Mouse (Mus musculus): ENCODE measurements around the gene Stx8. TPM values are rescaled to one million over a fixed set of nuclear protein-coding genes. Genes with fewer than 3 reads are reported as not detected.

The Stx8 gene
- polyA plus RNA-seq, 1 experiment from 2014 or later: 59.2 TPM

DNA sequence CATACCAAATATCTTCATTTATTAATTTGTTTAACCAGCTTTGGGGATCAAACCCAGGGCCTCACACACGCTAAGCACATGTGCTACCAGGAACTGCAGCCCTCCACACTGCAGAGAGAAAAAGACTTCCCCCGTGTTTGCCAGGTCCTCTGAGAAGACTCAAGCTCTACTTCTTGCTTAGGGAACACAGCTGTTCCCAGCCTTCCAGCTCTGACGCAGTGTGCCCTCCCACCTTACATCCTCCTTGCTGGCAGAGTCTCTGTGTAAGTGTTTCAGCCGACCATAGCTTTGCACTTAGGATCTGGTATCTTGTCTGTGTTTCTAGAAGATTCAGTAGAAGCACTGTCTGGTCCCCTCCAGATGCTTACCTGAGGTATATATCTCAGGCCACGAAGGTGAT lies 224.9 kb downstream of the Stx8 start:
- Histone ChIP-seq H3K4me1 (ENCODE audit: control insufficient read depth, insufficient read depth, low read length) (peaks cover 24% of the 10 kb centered on the region), H3K27me3 (ENCODE audit: control insufficient read depth, insufficient read depth, low read length) (no peaks in the 10 kb centered on the region), H3K27ac (ENCODE audit: low read depth, low read length) (no peak overlapping the region), H3K4me2 (no peak overlapping the region), H3K9me3 (replicated peaks; ENCODE audit: control insufficient read depth, low read length) (no peaks in the 10 kb centered on the region), H3K36me3 (ENCODE audit: control insufficient read depth, insufficient read depth, low read length) (no peaks in the 10 kb centered on the region), H3K9ac (ENCODE audit: low read depth, low read length) (no peak overlapping the region), H3K4me3 (ENCODE audit: low read depth, low read length) (no peak overlapping the region)
- WGBS (ENCODE audit: insufficient replicate concordance): 70% methylated on average over 5 of the region's 5 CpGs
- no peak for ATAC-seq (replicated peaks; ENCODE audit: insufficient number of reproducible peaks, low FRiP score, low TSS enrichment)

DNA sequence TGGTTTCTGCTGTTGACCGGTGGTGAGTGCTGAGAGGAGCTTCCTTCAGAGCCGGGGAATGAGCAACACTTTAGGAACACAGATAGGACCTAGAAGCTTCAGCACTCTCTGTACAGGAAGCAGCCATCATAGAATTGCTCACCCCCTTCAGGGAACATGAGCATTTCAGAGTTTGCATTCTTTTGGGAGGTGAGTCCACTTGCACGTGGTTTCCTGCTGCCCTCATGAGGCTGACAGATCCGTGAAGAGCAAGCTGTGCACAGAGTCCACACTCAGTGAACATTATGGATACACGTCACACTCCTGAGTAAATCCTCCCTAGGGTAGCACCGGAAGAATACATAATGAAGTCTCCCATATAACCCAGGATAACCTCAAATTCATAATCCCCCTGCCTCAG lies 229.2 kb downstream of the Stx8 start:
- Histone ChIP-seq H3K4me2 (no peak overlapping the region), H3K36me3 (ENCODE audit: control insufficient read depth, insufficient read depth, low read length) (no peaks in the 10 kb centered on the region), H3K4me3 (ENCODE audit: low read depth, low read length) (no peak overlapping the region), H3K4me1 (ENCODE audit: control insufficient read depth, insufficient read depth, low read length) (peaks cover 25% of the 10 kb centered on the region), H3K27ac (ENCODE audit: low read depth, low read length) (no peak overlapping the region; the same call in 1 of the 2 replicates), H3K27me3 (ENCODE audit: control insufficient read depth, insufficient read depth, low read length) (no peaks in the 10 kb centered on the region), H3K9me3 (replicated peaks; ENCODE audit: control insufficient read depth, low read length) (no peaks in the 10 kb centered on the region), H3K9ac (ENCODE audit: low read depth, low read length) (no peak overlapping the region)
- ATAC-seq (replicated peaks; ENCODE audit: insufficient number of reproducible peaks, low FRiP score, low TSS enrichment): no peak
- WGBS (ENCODE audit: insufficient replicate concordance): 44% methylated on average over 6 of the region's 6 CpGs

DNA sequence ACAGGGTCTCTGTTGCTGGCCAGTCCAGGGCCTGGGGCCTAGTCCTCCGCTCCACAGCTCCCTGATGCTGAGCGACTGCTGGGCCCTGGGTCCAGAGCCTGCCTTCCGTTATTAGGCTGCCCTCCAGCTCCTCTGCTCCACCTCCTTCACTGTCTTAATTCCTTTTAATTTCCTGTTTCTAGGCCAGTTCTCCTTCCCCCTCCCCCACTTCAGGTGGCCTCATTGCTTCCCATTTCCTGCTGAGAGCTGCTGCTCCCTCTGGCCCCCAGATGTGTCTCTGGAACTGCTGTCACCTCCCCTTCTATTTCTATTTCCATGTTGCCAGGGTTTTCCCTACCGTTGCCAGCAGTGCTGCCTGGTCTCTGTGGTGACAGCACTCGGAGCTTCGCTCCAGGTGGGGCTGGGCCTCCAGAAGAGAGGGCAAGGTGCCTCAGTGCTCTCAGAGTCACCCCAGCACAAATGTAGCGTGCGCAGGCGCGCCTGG lies 229.7 kb downstream of the Stx8 start:
- H3K9ac ChIP-seq (ENCODE audit: low read depth, low read length): peak overlapping the region; percentile 43

DNA sequence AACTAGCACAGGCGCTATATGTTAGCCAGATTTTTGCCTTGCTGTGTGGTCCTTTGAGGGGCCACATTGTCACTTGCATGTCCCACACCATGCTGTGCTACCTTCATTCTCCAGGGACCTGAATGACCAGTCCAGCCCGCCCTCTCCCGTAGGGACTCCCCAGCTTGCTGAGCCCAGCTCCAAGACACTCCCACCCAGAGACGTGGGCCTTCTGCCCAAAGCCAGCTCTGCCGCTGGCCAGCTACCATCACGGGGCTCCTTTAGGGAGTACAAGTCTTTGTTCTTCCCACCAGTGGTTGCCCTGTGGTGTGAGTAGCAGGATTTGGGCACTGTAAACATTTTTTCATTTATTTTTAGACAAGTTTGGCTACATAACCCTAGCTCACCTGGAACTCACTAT lies 230.6 kb downstream of the Stx8 start:
- Histone ChIP-seq H3K4me3 (ENCODE audit: low read depth, low read length) (no peak overlapping the region), H3K27ac (ENCODE audit: low read depth, low read length) (no peak overlapping the region), H3K4me1 (ENCODE audit: control insufficient read depth, insufficient read depth, low read length) (peaks cover 28% of the 10 kb centered on the region), H3K27me3 (ENCODE audit: control insufficient read depth, insufficient read depth, low read length) (no peaks in the 10 kb centered on the region), H3K9me3 (replicated peaks; ENCODE audit: control insufficient read depth, low read length) (no peaks in the 10 kb centered on the region), H3K9ac (ENCODE audit: low read depth, low read length) (no peak overlapping the region), H3K4me2 (no peak overlapping the region), H3K36me3 (ENCODE audit: control insufficient read depth, insufficient read depth, low read length) (no peaks in the 10 kb centered on the region)
- WGBS (ENCODE audit: insufficient replicate concordance): 74% methylated on average over 6 of the region's 6 CpGs
- no peak for ATAC-seq (replicated peaks; ENCODE audit: insufficient number of reproducible peaks, low FRiP score, low TSS enrichment)

More for the DNA sequence above, 229.7 kb downstream of the Stx8 start:
- H3K9me3 ChIP-seq (replicated peaks; ENCODE audit: control insufficient read depth, low read length): no peaks in the 10 kb centered on the region
- no peak for ATAC-seq (replicated peaks; ENCODE audit: insufficient number of reproducible peaks, low FRiP score, low TSS enrichment)
- H3K36me3 ChIP-seq (ENCODE audit: control insufficient read depth, insufficient read depth, low read length): no peaks in the 10 kb centered on the region
- peaks cover 28% of the 10 kb centered on the region for H3K4me1 ChIP-seq (ENCODE audit: control insufficient read depth, insufficient read depth, low read length)
- H3K27ac ChIP-seq (ENCODE audit: low read depth, low read length): peak overlapping the region; percentile 24; the same call in 1 of the 2 replicates
- no peaks in the 10 kb centered on the region for H3K27me3 ChIP-seq (ENCODE audit: control insufficient read depth, insufficient read depth, low read length)
- no peak overlapping the region for H3K4me2 ChIP-seq
- WGBS (ENCODE audit: insufficient replicate concordance): 47% methylated on average over 10 of the region's 10 CpGs
- no peak overlapping the region for H3K4me3 ChIP-seq (ENCODE audit: low read depth, low read length)

DNA sequence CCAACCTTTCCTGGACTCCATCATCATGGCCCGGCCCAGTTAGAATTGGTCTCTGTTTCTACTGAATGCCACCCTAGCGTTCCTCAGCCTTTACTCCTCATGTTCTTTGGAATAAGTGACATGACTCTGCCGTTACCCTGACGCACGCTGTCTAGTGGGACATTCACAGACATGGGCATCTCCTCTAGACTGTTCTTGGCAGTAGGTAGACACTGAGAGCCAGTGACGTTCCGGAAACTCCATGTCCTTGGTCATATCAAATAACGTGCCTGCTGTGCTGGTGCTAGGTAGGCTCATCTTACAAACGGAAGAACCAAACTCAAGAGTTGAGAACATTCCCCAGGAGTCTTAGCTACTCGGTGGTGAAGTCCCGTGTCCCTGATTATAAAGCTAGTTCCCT lies 231.5 kb downstream of the Stx8 start:
- no peak overlapping the region for H3K27ac ChIP-seq (ENCODE audit: low read depth, low read length)
- H3K27me3 ChIP-seq (ENCODE audit: control insufficient read depth, insufficient read depth, low read length): no peaks in the 10 kb centered on the region
- H3K4me3 ChIP-seq (ENCODE audit: low read depth, low read length): no peak overlapping the region
- WGBS (ENCODE audit: insufficient replicate concordance): 83% methylated on average over 11 of the region's 11 CpGs
- ATAC-seq (replicated peaks; ENCODE audit: insufficient number of reproducible peaks, low FRiP score, low TSS enrichment): no peak
- no peak overlapping the region for H3K9ac ChIP-seq (ENCODE audit: low read depth, low read length)
- no peaks in the 10 kb centered on the region for H3K9me3 ChIP-seq (replicated peaks; ENCODE audit: control insufficient read depth, low read length)
- H3K4me1 ChIP-seq (ENCODE audit: control insufficient read depth, insufficient read depth, low read length): peaks cover 30% of the 10 kb centered on the region
- H3K36me3 ChIP-seq (ENCODE audit: control insufficient read depth, insufficient read depth, low read length): no peaks in the 10 kb centered on the region
- no peak overlapping the region for H3K4me2 ChIP-seq

DNA sequence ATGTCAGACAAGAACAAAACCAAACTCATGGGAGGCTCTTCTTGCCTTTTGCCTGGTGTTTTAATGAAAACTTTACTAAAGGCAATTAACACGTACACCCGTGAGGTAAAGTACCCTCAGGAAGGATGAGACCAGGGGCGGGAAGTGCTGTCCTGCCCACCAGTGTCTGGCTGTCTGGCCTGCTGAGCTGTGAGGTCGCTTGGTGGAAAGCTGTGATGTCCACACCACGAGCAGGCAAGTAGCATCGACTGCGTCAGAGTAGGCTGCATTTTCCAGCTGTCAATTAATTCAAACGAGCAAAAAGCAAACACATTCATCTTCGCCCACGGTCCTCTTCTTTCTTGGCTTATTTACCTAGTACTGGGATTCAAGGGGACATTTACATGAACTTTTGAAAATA lies 232.7 kb downstream of the Stx8 start:
- no peak for ATAC-seq (replicated peaks; ENCODE audit: insufficient number of reproducible peaks, low FRiP score, low TSS enrichment)
- peaks cover 34% of the 10 kb centered on the region for H3K4me1 ChIP-seq (ENCODE audit: control insufficient read depth, insufficient read depth, low read length)
- no peaks in the 10 kb centered on the region for H3K9me3 ChIP-seq (replicated peaks; ENCODE audit: control insufficient read depth, low read length)
- H3K9ac ChIP-seq (ENCODE audit: low read depth, low read length): no peak overlapping the region
- WGBS (ENCODE audit: insufficient replicate concordance): 63% methylated on average over 10 of the region's 10 CpGs
- no peaks in the 10 kb centered on the region for H3K27me3 ChIP-seq (ENCODE audit: control insufficient read depth, insufficient read depth, low read length)
- no peak overlapping the region for H3K4me2 ChIP-seq
- no peaks in the 10 kb centered on the region for H3K36me3 ChIP-seq (ENCODE audit: control insufficient read depth, insufficient read depth, low read length)
- H3K4me3 ChIP-seq (ENCODE audit: low read depth, low read length): no peak overlapping the region
- H3K27ac ChIP-seq (ENCODE audit: low read depth, low read length): no peak overlapping the region

DNA sequence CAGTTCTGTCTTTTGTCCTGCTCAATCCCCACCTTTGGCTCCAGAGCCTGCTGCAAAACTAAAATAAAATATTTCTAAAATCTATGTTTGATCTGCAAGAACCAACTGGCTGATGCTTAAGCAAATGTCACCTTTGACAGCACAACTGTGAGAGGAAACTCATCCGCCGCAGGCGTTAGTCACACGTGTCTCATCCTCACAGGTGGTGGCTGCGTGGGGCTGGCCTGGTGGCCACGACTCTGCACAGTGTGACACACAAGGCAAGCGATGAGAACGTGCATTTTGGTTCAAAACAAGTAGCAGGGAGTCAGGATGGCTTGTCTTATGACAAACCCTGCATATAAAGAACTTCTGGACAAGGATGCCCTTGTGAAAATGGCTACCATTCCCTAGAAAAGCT lies 233.1 kb downstream of the Stx8 start:
- WGBS (ENCODE audit: insufficient replicate concordance): 61% methylated on average over 8 of the region's 8 CpGs
- H3K27ac ChIP-seq (ENCODE audit: low read depth, low read length): no peak overlapping the region
- no peaks in the 10 kb centered on the region for H3K27me3 ChIP-seq (ENCODE audit: control insufficient read depth, insufficient read depth, low read length)
- H3K9ac ChIP-seq (ENCODE audit: low read depth, low read length): no peak overlapping the region
- ATAC-seq (replicated peaks; ENCODE audit: insufficient number of reproducible peaks, low FRiP score, low TSS enrichment): no peak
- H3K36me3 ChIP-seq (ENCODE audit: control insufficient read depth, insufficient read depth, low read length): no peaks in the 10 kb centered on the region
- no peak overlapping the region for H3K4me3 ChIP-seq (ENCODE audit: low read depth, low read length)
- no peak overlapping the region for H3K4me2 ChIP-seq
- H3K4me1 ChIP-seq (ENCODE audit: control insufficient read depth, insufficient read depth, low read length): peaks cover 30% of the 10 kb centered on the region
- no peaks in the 10 kb centered on the region for H3K9me3 ChIP-seq (replicated peaks; ENCODE audit: control insufficient read depth, low read length)

DNA sequence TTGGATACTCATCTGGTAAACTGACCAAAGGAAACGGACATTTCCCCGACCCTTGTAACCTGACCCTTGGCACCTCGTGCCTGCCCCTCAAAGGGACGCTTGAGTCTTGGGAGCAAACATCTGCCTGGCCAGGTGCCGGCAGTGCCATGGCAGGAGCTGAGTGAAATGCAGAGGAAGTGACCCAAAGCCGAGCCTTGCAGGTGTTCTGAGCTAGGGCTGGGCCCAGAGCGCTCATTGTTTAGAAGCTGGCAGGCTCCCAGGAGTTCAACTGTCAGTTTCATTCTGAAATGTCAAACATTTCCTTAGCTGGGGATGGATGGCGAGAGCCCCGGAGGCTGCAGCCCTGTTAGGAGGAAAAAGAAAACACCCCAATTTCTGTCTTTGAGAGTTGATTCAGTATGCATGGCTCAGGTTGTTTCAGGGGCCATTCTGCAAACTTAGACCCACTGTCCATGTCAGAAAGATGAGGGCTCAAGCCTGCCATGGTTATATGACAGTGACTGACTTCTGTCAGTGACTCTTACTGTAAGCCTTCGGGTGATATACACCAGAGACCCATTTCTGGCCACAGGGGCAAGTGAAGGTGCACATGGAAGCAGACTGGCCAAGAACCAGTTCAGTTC lies 233.9 kb downstream of the Stx8 start:
- no peak for ATAC-seq (replicated peaks; ENCODE audit: insufficient number of reproducible peaks, low FRiP score, low TSS enrichment)
- H3K36me3 ChIP-seq (ENCODE audit: control insufficient read depth, insufficient read depth, low read length): no peaks in the 10 kb centered on the region
- H3K4me2 ChIP-seq: no peak overlapping the region
- H3K9ac ChIP-seq (ENCODE audit: low read depth, low read length): no peak overlapping the region
- WGBS (ENCODE audit: insufficient replicate concordance): 35% methylated on average over 10 of the region's 10 CpGs
- H3K4me3 ChIP-seq (ENCODE audit: low read depth, low read length): no peak overlapping the region
- peaks cover 27% of the 10 kb centered on the region for H3K4me1 ChIP-seq (ENCODE audit: control insufficient read depth, insufficient read depth, low read length)
- no peaks in the 10 kb centered on the region for H3K27me3 ChIP-seq (ENCODE audit: control insufficient read depth, insufficient read depth, low read length)
- no peaks in the 10 kb centered on the region for H3K9me3 ChIP-seq (replicated peaks; ENCODE audit: control insufficient read depth, low read length)
- H3K27ac ChIP-seq (ENCODE audit: low read depth, low read length): no peak overlapping the region

DNA sequence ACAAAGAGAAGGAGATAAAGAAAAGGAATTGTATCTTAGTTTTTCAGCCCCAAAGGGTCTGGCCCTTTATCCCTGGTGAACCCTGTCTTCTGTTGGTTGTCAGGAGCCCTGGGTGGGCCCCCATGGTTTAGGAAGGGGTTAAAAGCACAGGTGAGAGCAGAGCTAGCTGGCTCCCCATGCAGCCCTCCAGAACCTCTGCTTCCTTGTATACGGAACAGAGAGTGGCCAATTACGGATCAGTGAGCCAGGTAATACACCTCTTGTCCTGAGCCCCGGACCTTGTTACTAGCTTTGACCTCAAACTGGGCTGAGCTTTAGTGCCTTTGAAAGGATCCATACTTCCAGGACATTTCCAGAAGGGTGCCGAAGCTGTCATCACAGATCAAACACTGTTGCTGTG lies 234.5 kb downstream of the Stx8 start:
- Histone ChIP-seq H3K4me1 (ENCODE audit: control insufficient read depth, insufficient read depth, low read length) (peaks cover 25% of the 10 kb centered on the region), H3K9ac (ENCODE audit: low read depth, low read length) (no peak overlapping the region), H3K36me3 (ENCODE audit: control insufficient read depth, insufficient read depth, low read length) (no peaks in the 10 kb centered on the region), H3K4me2 (no peak overlapping the region), H3K27ac (ENCODE audit: low read depth, low read length) (no peak overlapping the region), H3K9me3 (replicated peaks; ENCODE audit: control insufficient read depth, low read length) (no peaks in the 10 kb centered on the region), H3K27me3 (ENCODE audit: control insufficient read depth, insufficient read depth, low read length) (no peaks in the 10 kb centered on the region), H3K4me3 (ENCODE audit: low read depth, low read length) (no peak overlapping the region)
- 85% methylated on average over 4 of the region's 4 CpGs for WGBS (ENCODE audit: insufficient replicate concordance)
- ATAC-seq (replicated peaks; ENCODE audit: insufficient number of reproducible peaks, low FRiP score, low TSS enrichment): no peak

Data from heart, embryonic 11.5 days (tissue).